Mouse (Mus musculus): ENCODE results near the gene Gm13271. TPM values are rescaled to one million over a fixed set of nuclear protein-coding genes. Genes with fewer than 3 reads are reported as not detected.
"Not testable (repeated sequence)": the region's sequence is repeated elsewhere in the genome, so short reads cannot be mapped to it uniquely, and the experiment has no call there.

Gm13271 gene
- total RNA-seq, 2 experiments from 2014 or later: not detected

DNA sequence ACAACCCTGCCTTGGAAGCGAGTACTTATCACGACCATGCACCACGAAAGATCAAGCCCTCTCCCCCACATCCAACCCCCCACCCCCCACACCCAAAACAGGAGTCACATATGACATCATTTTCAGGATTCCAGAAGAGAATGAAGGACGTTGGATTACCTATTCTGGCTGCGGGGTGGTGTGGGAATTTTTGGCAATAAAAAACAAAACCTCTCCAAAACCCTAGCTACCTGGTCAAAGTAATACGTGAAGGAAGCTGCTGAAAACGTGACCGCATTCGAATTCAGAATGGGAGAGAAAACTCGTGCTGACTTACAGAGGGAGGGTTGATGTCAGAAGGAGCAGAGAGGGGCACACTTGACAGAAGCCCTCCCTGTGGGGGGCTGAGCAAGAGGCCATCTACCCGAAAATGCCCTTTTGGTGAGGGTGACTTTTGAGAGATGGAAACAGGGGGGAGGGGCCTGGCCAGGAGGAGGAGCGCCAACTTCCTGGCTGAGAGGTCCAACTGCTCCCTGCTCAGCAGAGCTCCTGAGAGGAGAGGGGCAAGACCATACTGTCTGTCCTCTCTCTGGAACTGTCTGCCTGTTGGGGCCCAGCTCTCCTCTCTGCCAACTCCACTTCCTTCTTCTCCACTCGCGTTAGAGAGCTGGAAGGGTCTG is 5.1 kb downstream of the Gm13271 start, which contains the start of gene Gm13283:
Gm13283 (plus strand) TSS at position 510 of the 659 bp plus-strand sequence.
- intact Hi-C loops (cut with DNase I); DNase-seq: not testable (repeated sequence)

GRCm38 (mm10) chr4:88760431-88760830 is 5.8 kb downstream of the Gm13271 start:
- intact Hi-C loops (cut with DNase I): not testable (repeated sequence)
- DNase-seq: peak; percentile 65 to 71

- intact Hi-C loops (cut with DNase I): not testable (repeated sequence)
- peak; percentile 55 to 68 for DNase-seq
These were observed 7.1 kb downstream of the Gm13271 start for GRCm38 (mm10) chr4:88761776-88762175.

DNA sequence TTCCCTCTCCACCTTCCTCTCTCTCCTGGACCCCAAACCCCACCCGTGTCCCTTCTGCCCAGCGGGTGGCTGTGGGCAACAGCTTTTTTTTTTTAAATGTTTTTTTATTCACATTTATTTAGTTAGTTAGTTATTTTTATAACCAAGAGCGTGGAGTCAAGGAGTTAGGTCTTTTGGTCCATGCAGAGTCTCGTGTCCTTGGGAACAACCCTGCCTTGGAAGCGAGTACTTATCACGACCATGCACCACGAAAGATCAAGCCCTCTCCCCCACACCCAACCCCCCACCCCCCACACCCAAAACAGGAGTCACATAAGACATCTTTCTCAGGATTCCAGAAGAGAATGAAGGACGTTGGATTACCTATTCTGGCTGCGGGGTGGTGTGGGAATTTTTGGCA is 7.7 kb downstream of the Gm13271 start:
- DNase-seq; intact Hi-C loops (cut with DNase I): not testable (repeated sequence)

- intact Hi-C loops (cut with DNase I): not testable (repeated sequence)
- DNase-seq: peak; percentile 38 to 46
These were observed 8.8 kb downstream of the Gm13271 start for GRCm38 (mm10) chr4:88763384-88764018.

- DNase-seq; intact Hi-C loops (cut with DNase I): not testable (repeated sequence)
These were observed 18.9 kb downstream of the Gm13271 start, which contains the start of gene Gm13290 for GRCm38 (mm10) chr4:88773534-88773933. Gm13290 (plus strand) TSS chr4:88773834.

GRCm38 (mm10) chr4:88776622-88777021 is 22.0 kb downstream of the Gm13271 start, which contains the start of gene Gm13289:
Gm13289 (plus strand) TSS chr4:88776922.
- DNase-seq; intact Hi-C loops (cut with DNase I): not testable (repeated sequence)

GRCm38 (mm10) chr4:88779550-88779949 is 24.9 kb downstream of the Gm13271 start, which contains the start of gene Gm13272:
Gm13272 (plus strand) TSS chr4:88779850.
- intact Hi-C loops (cut with DNase I); DNase-seq: not testable (repeated sequence)

- DNase-seq; intact Hi-C loops (cut with DNase I): not testable (repeated sequence)
These were observed 25.7 kb downstream of the Gm13271 start for GRCm38 (mm10) chr4:88780320-88780719.

- intact Hi-C loops (cut with DNase I); DNase-seq: not testable (repeated sequence)
These were observed 27.2 kb downstream of the Gm13271 start, which contains the start of gene Ifnz for GRCm38 (mm10) chr4:88781831-88782230. Ifnz (plus strand) TSS chr4:88782131.

- intact Hi-C loops (cut with DNase I); DNase-seq: not testable (repeated sequence)
These were observed 27.7 kb downstream of the Gm13271 start for GRCm38 (mm10) chr4:88782335-88782734.

DNA sequence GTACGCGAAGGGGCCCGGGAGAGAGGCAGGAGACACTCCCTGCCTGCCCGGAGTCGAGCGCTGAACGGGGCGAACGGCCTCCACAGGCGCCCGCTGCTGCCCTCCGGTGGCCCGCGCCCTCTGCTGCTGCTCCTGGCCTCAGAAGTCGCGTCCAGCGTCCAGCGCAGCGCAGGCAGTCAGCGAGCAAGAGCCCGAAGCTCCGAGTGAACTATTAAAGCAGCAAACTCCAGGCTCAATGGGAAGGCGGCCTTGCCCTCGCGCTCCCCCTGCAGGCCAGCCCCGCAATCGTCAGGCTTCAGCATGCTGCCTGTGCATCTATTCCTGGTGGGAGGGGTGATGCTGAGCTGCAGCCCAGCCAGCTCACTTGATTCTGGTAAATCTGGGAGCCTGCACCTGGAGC is 30.7 kb downstream of the Gm13271 start, which contains the start of gene Gm13276:
Gm13276 (plus strand) TSS at position 301 of the 400 bp plus-strand sequence.
- intact Hi-C loops (cut with DNase I); DNase-seq: not testable (repeated sequence)

GRCm38 (mm10) chr4:88788402-88788801 is 33.7 kb downstream of the Gm13271 start, which contains the start of gene Gm13277:
Gm13277 (plus strand) TSS chr4:88788632.
- DNase-seq: peak; percentile 34 to 63
- intact Hi-C loops (cut with DNase I): not testable (repeated sequence)

GRCm38 (mm10) chr4:88791250-88791649 is 36.6 kb downstream of the Gm13271 start, which contains the start of gene Gm13278:
Gm13278 (plus strand) TSS chr4:88791550.
- DNase-seq; intact Hi-C loops (cut with DNase I): not testable (repeated sequence)

GRCm38 (mm10) chr4:88793936-88794675 is 39.4 kb downstream of the Gm13271 start, which contains the start of gene Gm13275:
Gm13275 (plus strand) TSS chr4:88794487.
- peak; percentile 45 to 80 for DNase-seq
- intact Hi-C loops (cut with DNase I): not testable (repeated sequence)

- intact Hi-C loops (cut with DNase I); DNase-seq: not testable (repeated sequence)
These were observed 42.4 kb downstream of the Gm13271 start, which contains the start of gene Gm13279 for GRCm38 (mm10) chr4:88797097-88797496. Gm13279 (plus strand) TSS chr4:88797397.

- intact Hi-C loops (cut with DNase I); DNase-seq: not testable (repeated sequence)
These were observed 44.7 kb downstream of the Gm13271 start, which contains the start of gene Gm13285 for GRCm38 (mm10) chr4:88799365-88799764. Gm13285 (plus strand) TSS chr4:88799665.

- intact Hi-C loops (cut with DNase I); DNase-seq: not testable (repeated sequence)
These were observed 48.3 kb downstream of the Gm13271 start, which contains the start of gene Gm13287 for GRCm38 (mm10) chr4:88802954-88803353. Gm13287 (plus strand) TSS chr4:88803254.
